Mouse (Mus musculus): Measurements from ENCODE around the gene Hmga1.

DNA sequence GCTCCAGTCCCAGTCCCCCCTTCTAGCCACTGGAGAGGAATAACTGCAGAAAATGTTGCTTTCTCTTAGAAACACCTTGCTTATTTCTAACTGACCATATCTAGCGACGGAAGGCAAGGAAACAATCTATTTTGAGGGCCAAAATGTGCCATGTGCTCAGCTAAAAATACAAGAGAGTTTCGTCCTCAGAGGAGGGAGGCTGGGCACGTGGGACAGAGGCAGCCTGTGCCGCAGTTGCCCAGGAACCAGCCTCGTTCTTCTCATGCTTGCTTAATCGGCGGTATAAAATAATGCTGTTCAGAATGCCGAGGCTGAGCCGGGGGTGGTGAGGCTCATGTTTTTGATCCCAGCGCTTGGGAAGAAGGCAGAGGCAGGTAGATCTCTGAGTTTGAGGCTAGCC lies 11.7 kb upstream of the Hmga1 start:
- TF ChIP-seq CTCF (IDR thresholded peaks at IDR 0.05; ENCODE audit: low read depth, low read length) (no peak), GATA1 (IDR thresholded peaks at IDR 0.05; ENCODE audit: borderline replicate concordance, low read length) (no peak), TAL1 (conservative IDR thresholded peaks at IDR 0.05; ENCODE audit: low read depth, low read length) (no peak)
